Mouse (Mus musculus) lung, postnatal 10 days (tissue): Measurements from ENCODE around the gene Twf2.

Experiments
- DNase-seq: peaks from one replicate; pipeline ENCODE4 v3.0.0; 2021

The Twf2 gene

GRCm38 (mm10) chr9:106242813-106243488 lies 40.0 kb downstream of the Twf2 start:
- DNase-seq = peak; percentile 78

DNA sequence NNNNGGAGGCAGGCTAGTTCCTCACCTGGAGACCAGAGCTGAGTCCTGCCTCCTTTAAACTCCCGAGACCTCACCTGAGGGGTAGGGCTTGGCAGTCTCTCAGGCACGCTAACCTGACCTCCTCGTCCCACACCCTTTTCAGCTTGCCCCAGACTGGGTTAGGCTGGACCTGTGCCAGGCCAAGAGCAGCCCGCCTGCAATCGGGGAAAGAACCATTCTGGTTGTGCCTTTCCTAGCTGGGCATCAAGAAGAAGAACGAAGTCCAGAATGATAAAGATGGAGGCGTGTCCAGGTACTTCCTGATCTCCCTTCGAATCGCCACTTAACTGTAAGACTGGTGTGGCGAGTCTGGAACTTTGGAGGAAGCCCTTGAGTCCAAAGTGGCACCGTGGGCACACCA lies 46.6 kb downstream of the Twf2 start:
- peak; percentile 61 for DNase-seq

DNA sequence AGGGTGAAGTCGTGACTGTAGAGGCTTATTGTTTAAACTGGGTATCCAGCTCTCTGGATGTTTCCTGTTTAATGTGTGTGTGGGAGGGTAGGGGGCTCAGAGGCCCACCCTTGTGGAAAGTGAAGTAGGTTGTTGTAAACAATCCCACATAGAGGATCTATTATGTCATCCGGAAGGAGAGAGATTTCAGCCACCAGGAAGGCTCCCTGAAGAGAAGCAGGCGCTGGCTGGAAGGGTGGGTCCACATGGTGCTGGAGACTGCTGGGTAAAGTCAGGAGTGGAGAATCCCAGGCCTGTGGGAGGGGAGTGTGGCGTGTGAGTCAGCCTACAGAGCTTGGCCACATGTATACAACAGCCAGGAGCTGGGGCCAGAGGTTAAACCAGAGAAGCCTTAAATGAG lies 47.3 kb downstream of the Twf2 start:
- DNase-seq = peak; percentile 83

DNA sequence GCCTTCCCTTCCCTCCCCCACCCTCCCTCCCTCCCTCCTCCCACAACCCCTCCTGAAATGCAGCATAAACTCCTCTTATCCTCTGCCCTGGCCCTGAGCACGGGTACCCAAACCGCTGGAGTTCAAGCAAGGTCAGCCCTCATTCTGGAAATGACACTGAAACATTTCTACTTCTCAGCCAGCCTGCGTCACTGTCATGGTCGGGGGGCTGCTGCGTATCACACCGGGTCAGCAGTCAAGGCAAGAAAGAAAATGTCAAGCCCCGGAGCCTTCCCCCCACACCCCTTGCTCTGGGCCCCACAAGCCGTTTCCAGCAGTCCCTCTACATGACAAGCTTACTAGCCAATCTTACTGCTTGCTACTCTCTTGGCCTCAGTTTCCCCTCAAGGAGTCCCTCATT lies 48.2 kb downstream of the Twf2 start:
- no peak for DNase-seq

- DNase-seq = peak; percentile 40
Measured at GRCm38 (mm10) chr9:106254001-106254400, 51.1 kb downstream of the Twf2 start.

GRCm38 (mm10) chr9:106258412-106258811 lies 55.5 kb downstream of the Twf2 start:
- no peak for DNase-seq

DNA sequence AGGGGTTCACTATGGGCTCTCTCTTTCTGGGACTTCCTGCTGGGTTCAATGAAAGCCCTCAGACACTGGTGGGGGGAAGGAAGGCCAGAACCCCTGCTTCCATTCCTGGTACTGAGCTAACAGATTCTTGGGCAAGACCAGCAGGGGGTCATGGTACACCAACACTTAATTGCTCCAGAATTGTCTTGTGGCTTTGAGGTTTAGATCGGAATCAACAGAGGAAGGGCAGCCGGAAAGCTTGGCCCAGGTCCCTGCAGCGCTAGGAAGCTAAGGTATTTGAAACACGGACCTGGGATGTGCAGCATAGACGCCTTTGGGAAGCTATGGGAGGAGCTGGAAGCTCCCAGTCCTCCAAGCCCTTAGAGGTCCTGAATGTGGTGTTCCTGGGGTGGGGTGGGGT lies 56.1 kb downstream of the Twf2 start:
- DNase-seq = no peak

DNA sequence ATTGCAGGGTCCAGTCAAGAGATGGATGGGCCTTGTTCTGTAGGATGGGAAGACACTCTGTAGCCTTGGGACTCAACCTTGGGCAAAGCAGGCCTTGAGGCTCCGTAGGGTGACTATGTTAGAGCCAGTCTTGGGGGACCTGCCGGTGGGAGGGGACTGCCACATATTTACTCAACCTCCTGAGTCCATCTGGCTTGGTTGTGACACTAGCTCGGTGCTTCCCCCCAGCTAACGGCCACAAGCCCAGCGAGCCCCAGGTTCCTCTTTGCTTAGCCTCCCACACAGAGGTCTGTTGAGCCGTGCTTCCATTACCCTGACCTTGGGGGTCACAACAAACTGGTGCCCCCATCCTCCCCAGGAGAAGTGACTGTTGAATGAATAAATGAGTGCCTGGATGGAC lies 58.1 kb downstream of the Twf2 start:
- no peak for DNase-seq

DNA sequence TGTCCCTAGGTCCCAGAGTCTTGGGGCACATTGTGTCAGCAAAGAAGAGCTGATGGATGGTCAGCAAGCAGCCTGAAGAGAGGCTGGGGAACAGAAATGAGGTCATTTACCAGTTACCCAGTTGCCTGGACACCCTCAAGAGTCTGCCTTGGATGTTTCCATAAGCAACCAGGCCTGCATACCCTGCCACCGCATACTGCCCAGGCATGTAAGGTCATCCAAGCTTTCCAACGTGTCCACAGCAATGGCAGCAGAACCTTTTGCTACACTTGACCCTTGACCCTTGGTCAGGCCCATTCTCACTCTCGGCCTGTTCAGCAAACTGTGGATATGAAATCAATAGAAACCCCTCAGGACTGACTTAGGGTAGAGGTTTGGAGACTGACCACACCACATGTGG lies 58.6 kb downstream of the Twf2 start:
- no peak for DNase-seq

- no peak for DNase-seq
Measured at GRCm38 (mm10) chr9:106262075-106262474, 59.2 kb downstream of the Twf2 start.

DNA sequence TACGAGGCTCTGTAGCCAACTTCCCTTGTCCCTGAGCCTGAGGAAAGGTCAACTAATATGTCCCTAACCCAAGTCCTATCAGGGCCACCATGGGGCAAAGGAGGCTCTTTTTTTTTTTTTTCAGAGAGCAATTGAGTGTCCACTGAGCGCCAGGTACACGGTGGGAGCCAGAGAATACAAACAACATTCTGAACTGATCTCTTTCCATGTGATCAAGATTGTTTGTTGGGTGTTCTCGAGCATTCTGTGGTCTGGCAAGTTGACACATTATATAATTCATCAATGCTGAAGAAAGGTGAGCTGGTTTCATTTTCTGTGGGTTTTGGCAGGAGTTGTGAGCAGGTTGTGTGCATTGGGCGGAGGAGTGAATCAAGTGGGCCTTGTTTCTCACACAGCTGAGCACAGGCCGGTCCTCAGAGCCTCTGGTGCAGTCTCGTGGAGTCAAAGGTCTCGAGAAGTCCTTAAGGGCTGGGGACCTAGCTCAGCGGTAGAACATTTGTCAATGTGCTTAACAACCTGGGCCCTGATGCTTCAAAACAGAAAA lies 60.5 kb downstream of the Twf2 start:
- peak; percentile 41 for DNase-seq
